ENCODE assay signal across 10 mouse cellular contexts in the genomic region with DNA sequence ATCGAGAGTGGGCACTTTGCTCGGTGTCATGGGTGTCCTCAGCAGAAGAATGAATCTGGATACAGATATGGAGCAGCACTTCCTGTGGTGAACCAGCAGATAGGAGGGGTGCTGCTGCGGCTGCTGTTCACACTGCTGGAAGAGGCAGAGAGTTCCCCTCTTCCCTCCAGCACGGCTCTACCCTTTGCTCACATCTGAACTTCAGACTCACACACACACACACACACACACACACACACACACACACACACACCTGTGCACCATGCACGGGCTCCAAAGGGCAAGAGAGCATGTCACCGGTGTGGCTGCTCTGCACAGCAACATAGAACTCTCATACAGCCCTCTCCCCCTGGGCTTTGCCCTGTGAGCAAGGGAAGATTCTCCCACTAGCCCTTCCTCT. TPM values are rescaled to one million over a fixed set of nuclear protein-coding genes. Genes with fewer than 3 reads are reported as not detected.
A peak's percentile ranks its signal among the peaks of the same experiment; 100 is the strongest.
DNase-seq lines count a peak whose midpoint lies in the region; ATAC-seq and TF ChIP-seq lines count a peak whose summit lies in the region.
"Had no signal": no experiment of that assay in that cellular context is flagged by ENCODE, and none has a peak within 500 bp of the region (broad histone marks: within the 10 kb centered on the region; RNA-seq: fewer than 3 reads in every experiment).

No protein-coding gene starts in this region.

- H3K27me3 ChIP-seq in forebrain, embryonic 13.5 days: 0 out of 2 replicates have a peak, but pooled peaks cover 4% of the 10 kb centered on the region

- H3K27ac ChIP-seq in olfactory bulb, adult 2 months (ENCODE audit: insufficient read depth, low read depth, low read length): peak overlapping the region; percentile 31
- H3K27ac ChIP-seq in forebrain, embryonic 13.5 days: no peak overlapping the region

- no peak overlapping the region for H3K4me2 ChIP-seq in forebrain, embryonic 13.5 days

- no peak for TF ChIP-seq CTCF in olfactory bulb, adult 2 months (IDR thresholded peaks at IDR 0.05; ENCODE audit: insufficient read depth, low read depth, low read length)

- WGBS in olfactory bulb, adult 2 months: 30% methylated on average over 6 of the region's 6 CpGs
- 65% methylated on average over 5 of the region's 6 CpGs for WGBS in forebrain, embryonic 13.5 days

- no peaks in the 10 kb centered on the region for H3K9me3 ChIP-seq in forebrain, embryonic 13.5 days (replicated peaks)

- H3K9ac ChIP-seq in forebrain, embryonic 13.5 days: no peak overlapping the region

- no peak for ATAC-seq in forebrain, embryonic 13.5 days
- ATAC-seq: activated CD4-positive, CD25-positive, alpha-beta regulatory T cell, adult 4 months had no signal

- peaks cover 11% of the 10 kb centered on the region for H3K4me1 ChIP-seq in olfactory bulb, adult 2 months (ENCODE audit: control insufficient read depth, insufficient read depth, low read length)
- peaks cover 7% of the 10 kb centered on the region for H3K4me1 ChIP-seq in forebrain, embryonic 13.5 days

- no peak for TF ChIP-seq POLR2A in olfactory bulb, adult 2 months (IDR thresholded peaks at IDR 0.05; ENCODE audit: insufficient read depth, low read depth, low read length)

- no peaks in the 10 kb centered on the region for H3K36me3 ChIP-seq in forebrain, embryonic 13.5 days (ENCODE audit: poor library complexity, severe bottlenecking)

- H3K4me3 ChIP-seq in olfactory bulb, adult 2 months (ENCODE audit: insufficient read depth, low read depth, low read length): no peak overlapping the region
- H3K4me3 ChIP-seq in forebrain, embryonic 13.5 days: no peak overlapping the region

- peak; percentile 50 for DNase-seq in adrenal gland, postnatal 14 days
- no peak for DNase-seq in adrenal gland, postnatal 25 days
- peak; percentile 14 for DNase-seq in lung, postnatal 36 days
- no peak for DNase-seq in lung, postnatal 4 days
- peak; percentile 79 for DNase-seq in kidney, adult 9 months
- no peak for DNase-seq in layer of hippocampus, adult 8-10 months (ENCODE audit: low spot score in 2 of 2)
- DNase-seq: cerebellum, adult 2 months had no signal

RNA-seq across cellular contexts. Expression of gene Cbx4, which starts 20.3 kb away (rescaled TPM):
- total RNA-seq in adrenal gland, postnatal 14 days (2021): 105 and 156 TPM in 2 replicates
- total RNA-seq in adrenal gland, postnatal 25 days (2021): 100 and 121 TPM in 2 replicates
- not detected in 2 replicates for polyA plus RNA-seq in olfactory bulb, adult 2 months (2012; ENCODE audit: insufficient read depth, insufficient read length, low replicate concordance, missing spikeins)
- total RNA-seq in layer of hippocampus, adult 8-10 months (2022): 10 to 100 TPM; 40.7 to 47.2 (median 44.0) TPM
- polyA plus RNA-seq in forebrain, embryonic 13.5 days (2015; fragmentation: Nextera tagmentation; extraction: Ambion mirVana): 10.2 and 11.5 TPM in 2 replicates

Comparison
In these comparisons a context has a peak if more than half of its experiments do, and no peak if none do; other contexts are left out.
1. DNase-seq: peak in adrenal gland, postnatal 14 days (single experiment), lung, postnatal 36 days (single experiment) and kidney, adult 9 months (single experiment); none in adrenal gland, postnatal 25 days (single experiment), lung, postnatal 4 days (0 of 2) and layer of hippocampus, adult 8-10 months (0 of 2).